ENCODE assay signal across 33 mouse cellular contexts in the genomic region with DNA sequence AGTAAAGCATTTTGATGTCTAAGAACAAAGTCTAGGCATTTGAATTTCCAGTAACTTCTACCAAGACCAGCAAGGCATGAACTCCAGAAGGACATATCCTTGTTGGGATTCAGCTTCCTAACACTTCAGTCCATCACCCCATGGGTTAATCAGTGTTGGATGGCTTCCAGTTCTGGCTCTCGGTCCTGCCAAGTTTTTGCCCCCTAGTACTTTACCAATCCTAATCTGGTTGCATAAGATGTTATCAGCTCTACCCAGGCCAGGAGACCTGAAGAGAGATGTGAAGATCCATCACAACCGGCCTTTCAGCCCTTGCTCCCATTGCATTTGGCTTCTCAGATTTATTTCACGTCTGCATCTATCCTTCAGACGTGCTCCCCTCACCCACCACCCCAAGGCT. TPM values are rescaled to one million over a fixed set of nuclear protein-coding genes. Genes with fewer than 3 reads are reported as not detected.
DNase-seq lines count a peak whose midpoint lies in the region; ATAC-seq and TF ChIP-seq lines count a peak whose summit lies in the region.
"Had no signal": no experiment of that assay in that cellular context is flagged by ENCODE, and none has a peak within 500 bp of the region (broad histone marks: within the 10 kb centered on the region; RNA-seq: fewer than 3 reads in every experiment).

No protein-coding gene starts in this region.

- no peaks in the 10 kb centered on the region for H3K36me3 ChIP-seq in hindbrain, embryonic 14.5 days (replicated peaks; ENCODE audit: control insufficient read depth, insufficient read depth)
- H3K36me3 ChIP-seq in hindbrain, embryonic 13.5 days, result no peaks in the 10 kb centered on the region
- no peaks in the 10 kb centered on the region for H3K36me3 ChIP-seq in midbrain, embryonic 14.5 days (ENCODE audit: control insufficient read depth, insufficient read depth, low read length)
- H3K36me3 ChIP-seq in midbrain, embryonic 13.5 days, result no peaks in the 10 kb centered on the region
- H3K36me3 ChIP-seq: embryonic facial prominence, embryonic 10.5 days; embryonic facial prominence, embryonic 13.5 days; forebrain, embryonic 12.5 days; G1E; heart, embryonic 10.5 days; heart, embryonic 13.5 days; hindbrain, embryonic 15.5 days; intestine, embryonic 15.5 days had no signal

- intact Hi-C loops in gastrocnemius, adult 2 months (cut with DNase I), result no loop called here

- 0 out of 2 replicates have a peak, but pooled peaks cover under 1% of the 10 kb centered on the region for H3K4me1 ChIP-seq in hindbrain, embryonic 14.5 days (replicated peaks; ENCODE audit: control insufficient read depth, insufficient read depth, low read length)
- peaks cover 8% of the 10 kb centered on the region for H3K4me1 ChIP-seq in hindbrain, embryonic 13.5 days (replicated peaks)
- H3K4me1 ChIP-seq in midbrain, embryonic 14.5 days (ENCODE audit: control insufficient read depth, insufficient read depth, low read length), result no peaks in the 10 kb centered on the region; the same call in 1 of the 2 replicates
- H3K4me1 ChIP-seq in midbrain, embryonic 13.5 days (replicated peaks), result peaks cover 5% of the 10 kb centered on the region
- H3K4me1 ChIP-seq: embryonic facial prominence, embryonic 10.5 days; embryonic facial prominence, embryonic 13.5 days; heart, embryonic 10.5 days; intestine, embryonic 15.5 days had no signal

- no peak overlapping the region for H3K4me2 ChIP-seq in hindbrain, embryonic 14.5 days (replicated peaks)
- H3K4me2 ChIP-seq in hindbrain, embryonic 13.5 days, result no peak overlapping the region
- no peak overlapping the region for H3K4me2 ChIP-seq in midbrain, embryonic 14.5 days (ENCODE audit: low read length)
- H3K4me2 ChIP-seq in midbrain, embryonic 13.5 days (replicated peaks), result no peak overlapping the region
- H3K4me2 ChIP-seq: embryonic facial prominence, embryonic 13.5 days; forebrain, embryonic 12.5 days; heart, embryonic 13.5 days; hindbrain, embryonic 15.5 days; intestine, embryonic 15.5 days had no signal

- ATAC-seq in hindbrain, embryonic 14.5 days (ENCODE audit: low FRiP score), result no peak
- ATAC-seq in hindbrain, embryonic 13.5 days (ENCODE audit: low FRiP score), result no peak
- no peak for ATAC-seq in midbrain, embryonic 14.5 days (ENCODE audit: low FRiP score, low TSS enrichment)
- no peak for ATAC-seq in midbrain, embryonic 13.5 days
- ATAC-seq: forebrain, postnatal 0 days; intestine, embryonic 15.5 days; Patski had no signal

- no peak overlapping the region for H3K27ac ChIP-seq in hindbrain, embryonic 14.5 days
- no peak overlapping the region for H3K27ac ChIP-seq in hindbrain, embryonic 13.5 days
- H3K27ac ChIP-seq in midbrain, embryonic 14.5 days (replicated peaks; ENCODE audit: low read depth, low read length), result no peak overlapping the region
- no peak overlapping the region for H3K27ac ChIP-seq in midbrain, embryonic 13.5 days
- H3K27ac ChIP-seq in gastrocnemius, adult 2 months, result no peak overlapping the region
- H3K27ac ChIP-seq: embryonic facial prominence, embryonic 10.5 days; embryonic facial prominence, embryonic 13.5 days; forebrain, embryonic 12.5 days; heart, adult 2 months; heart, embryonic 10.5 days; heart, embryonic 13.5 days; hindbrain, embryonic 15.5 days; intestine, embryonic 15.5 days had no signal

- H3K4me3 ChIP-seq in hindbrain, embryonic 14.5 days (replicated peaks; ENCODE audit: low read length), result no peak overlapping the region
- H3K4me3 ChIP-seq in hindbrain, embryonic 13.5 days, result no peak overlapping the region
- no peak overlapping the region for H3K4me3 ChIP-seq in midbrain, embryonic 14.5 days (replicated peaks; ENCODE audit: low read depth, low read length)
- no peak overlapping the region for H3K4me3 ChIP-seq in midbrain, embryonic 13.5 days (replicated peaks)
- H3K4me3 ChIP-seq in gastrocnemius, adult 2 months, result no peak overlapping the region
- H3K4me3 ChIP-seq: embryonic facial prominence, embryonic 10.5 days; embryonic facial prominence, embryonic 13.5 days; erythroblast, embryonic 14.5 days; forebrain, embryonic 12.5 days; heart, adult 2 months; heart, embryonic 10.5 days; heart, embryonic 13.5 days; hindbrain, embryonic 15.5 days; intestine, embryonic 15.5 days had no signal

- no peaks in the 10 kb centered on the region for H3K9me3 ChIP-seq in hindbrain, embryonic 14.5 days (ENCODE audit: control insufficient read depth, low read length)
- H3K9me3 ChIP-seq in hindbrain, embryonic 13.5 days, result no peaks in the 10 kb centered on the region
- no peaks in the 10 kb centered on the region for H3K9me3 ChIP-seq in midbrain, embryonic 14.5 days (ENCODE audit: control insufficient read depth, low read length)
- no peaks in the 10 kb centered on the region for H3K9me3 ChIP-seq in midbrain, embryonic 13.5 days
- H3K9me3 ChIP-seq: embryonic facial prominence, embryonic 10.5 days; embryonic facial prominence, embryonic 13.5 days; forebrain, embryonic 12.5 days; G1E; heart, embryonic 10.5 days; heart, embryonic 13.5 days; hindbrain, embryonic 15.5 days; intestine, embryonic 15.5 days had no signal

- 63% methylated on average over 4 of the region's 4 CpGs for WGBS in hindbrain, embryonic 14.5 days
- 75% methylated on average over 4 of the region's 4 CpGs for WGBS in hindbrain, embryonic 13.5 days
- 74% methylated on average over 4 of the region's 4 CpGs for WGBS in midbrain, embryonic 14.5 days
- WGBS in midbrain, embryonic 13.5 days, result 82% methylated on average over 4 of the region's 4 CpGs

- no peak for TF ChIP-seq CTCF in gastrocnemius, adult 2 months (IDR thresholded peaks at IDR 0.05)

- peak; percentile 23 to 27 for DNase-seq in cerebellum, postnatal 14 days
- DNase-seq in cerebellum, postnatal 36 days, result no peak
- peak; percentile 50 for DNase-seq in hindbrain, embryonic 14.5 days (ENCODE audit: low spot score)
- DNase-seq in midbrain, embryonic 14.5 days, result peak; percentile 48
- no peak for DNase-seq in gastrocnemius, adult 2 months
- DNase-seq: adrenal gland, postnatal 10 days; adrenal gland, postnatal 36 days; B cell, adult 2 months; cerebellum, adult 11 months; cerebellum, adult 8-10 months; cerebellum, postnatal 25 days; embryo, embryonic 11 days; forebrain, postnatal 0 days; gastrocnemius, postnatal 25 days; heart, adult 2 months; heart, postnatal 14 days; kidney, adult 11 months had no signal

- no peak overlapping the region for H3K9ac ChIP-seq in hindbrain, embryonic 14.5 days
- no peak overlapping the region for H3K9ac ChIP-seq in hindbrain, embryonic 13.5 days
- H3K9ac ChIP-seq in midbrain, embryonic 14.5 days (replicated peaks; ENCODE audit: low read length), result no peak overlapping the region
- no peak overlapping the region for H3K9ac ChIP-seq in midbrain, embryonic 13.5 days (replicated peaks)
- H3K9ac ChIP-seq: embryonic facial prominence, embryonic 13.5 days; forebrain, embryonic 12.5 days; forebrain, postnatal 0 days; heart, embryonic 13.5 days; hindbrain, embryonic 15.5 days; intestine, embryonic 15.5 days had no signal

- H3K27me3 ChIP-seq in hindbrain, embryonic 14.5 days (ENCODE audit: control insufficient read depth, insufficient read depth, low read length), result no peaks in the 10 kb centered on the region
- H3K27me3 ChIP-seq in hindbrain, embryonic 13.5 days, result no peaks in the 10 kb centered on the region
- H3K27me3 ChIP-seq in midbrain, embryonic 14.5 days (ENCODE audit: control insufficient read depth, insufficient read depth, low read length), result no peaks in the 10 kb centered on the region
- H3K27me3 ChIP-seq in midbrain, embryonic 13.5 days, result no peaks in the 10 kb centered on the region
- H3K27me3 ChIP-seq: embryonic facial prominence, embryonic 13.5 days; forebrain, embryonic 12.5 days; heart, embryonic 13.5 days; hindbrain, embryonic 15.5 days; intestine, embryonic 15.5 days; Patski had no signal

RNA-seq across cellular contexts. Expression of a gene that starts 33.8 kb away (rescaled TPM):
- polyA plus RNA-seq in hindbrain, embryonic 14.5 days (2014; fragmentation: Nextera tagmentation; extraction: Ambion mirVana), result 0.41 and 0.50 TPM in 2 replicates
- 0.58 and 0.75 TPM in 2 replicates for polyA plus RNA-seq in hindbrain, embryonic 13.5 days (2015; fragmentation: Nextera tagmentation; extraction: Ambion mirVana)
- 1.00 and 1.0 TPM in 2 replicates for polyA plus RNA-seq in midbrain, embryonic 14.5 days (2014; fragmentation: Nextera tagmentation; extraction: Ambion mirVana)
- polyA plus RNA-seq in midbrain, embryonic 13.5 days (2015; fragmentation: Nextera tagmentation; extraction: Ambion mirVana), result 1.2 and 1.6 TPM in 2 replicates
- total RNA-seq in gastrocnemius, adult 2 months (2021), result not detected
- total RNA-seq: CH12.LX; G1E; gastrocnemius, adult 8-10 months; gastrocnemius, postnatal 25 days; heart, postnatal 14 days; hematopoietic stem cell, adult 5-6 weeks had no signal
- polyA plus RNA-seq: embryonic facial prominence, embryonic 10.5 days; erythroblast, embryonic 14.5 days; G1E; gonadal fat pad, adult 2 months; intestine, embryonic 15.5 days had no signal

Comparison
In these comparisons a context has a peak if more than half of its experiments do, and no peak if none do; other contexts are left out.
1. DNase-seq: peak in cerebellum, postnatal 14 days (2 of 2), hindbrain, embryonic 14.5 days (single experiment) and midbrain, embryonic 14.5 days (single experiment); none in cerebellum, postnatal 36 days (0 of 2) and gastrocnemius, adult 2 months (single experiment).